Mouse (Mus musculus) thymus, postnatal 0 days (tissue): ENCODE measurements around the gene Kctd18. TPM values are rescaled to one million over a fixed set of nuclear protein-coding genes. Genes with fewer than 3 reads are reported as not detected.

ENCODE experiments used
- DNase-seq: peaks from one replicate; pipeline ENCODE4 v3.0.0-alpha.2; 2015; ENCODE audit warnings: low spot score
- polyA plus RNA-seq: library from polyadenylated mRNA; unstranded; fragments of >200 nt; fragmentation: Nextera tagmentation; extraction: Ambion mirVana; gene quantifications from 2 replicates; pipeline ENCODE4 v1.2.1, GENCODE M21; 2015

Kctd18 gene
- polyA plus RNA-seq, 1 experiment from 2014 or later = 20.1 TPM

DNA sequence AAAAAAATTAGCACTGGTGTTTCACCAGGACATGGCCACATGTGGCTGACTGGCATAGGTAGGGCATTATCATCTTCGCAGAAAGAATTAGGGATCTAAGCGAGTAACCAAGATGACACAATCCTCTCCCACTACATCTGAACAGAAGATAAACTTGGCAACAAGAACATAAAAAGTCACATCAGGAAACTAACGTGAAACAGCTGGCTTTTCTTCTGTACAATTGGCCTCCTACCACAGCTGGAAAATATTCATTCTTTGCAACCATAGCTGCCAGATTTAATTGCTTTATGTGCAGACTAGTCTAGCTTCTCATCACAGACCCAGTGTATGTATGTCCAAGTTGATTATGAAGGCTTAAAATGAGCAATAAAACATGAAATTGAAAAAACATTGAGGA is 112.8 kb downstream of the Kctd18 start:
- no peak for DNase-seq

Other genes with a start within 250 kb of the Kctd18 start
- gene Spats2l, start 244.8 kb downstream of the Kctd18 start, polyA plus RNA-seq = 36.3 and 41.2 TPM in 2 replicates
- gene Sgo2a, start 23.0 kb downstream of the Kctd18 start, polyA plus RNA-seq = 16.9 and 18.6 TPM in 2 replicates
- gene Aox1, start 11.0 kb upstream of the Kctd18 start, polyA plus RNA-seq = 0.51 and 0.57 TPM in 2 replicates
- gene Aox3, start 94.2 kb upstream of the Kctd18 start, polyA plus RNA-seq = 0.18 and 0.30 TPM in 2 replicates
- gene Aox4, start 191.4 kb upstream of the Kctd18 start, polyA plus RNA-seq = 0.91 and 1.2 TPM in 2 replicates